Comparison of ENCODE assay signal across 11 mouse cellular contexts in the genomic region with DNA sequence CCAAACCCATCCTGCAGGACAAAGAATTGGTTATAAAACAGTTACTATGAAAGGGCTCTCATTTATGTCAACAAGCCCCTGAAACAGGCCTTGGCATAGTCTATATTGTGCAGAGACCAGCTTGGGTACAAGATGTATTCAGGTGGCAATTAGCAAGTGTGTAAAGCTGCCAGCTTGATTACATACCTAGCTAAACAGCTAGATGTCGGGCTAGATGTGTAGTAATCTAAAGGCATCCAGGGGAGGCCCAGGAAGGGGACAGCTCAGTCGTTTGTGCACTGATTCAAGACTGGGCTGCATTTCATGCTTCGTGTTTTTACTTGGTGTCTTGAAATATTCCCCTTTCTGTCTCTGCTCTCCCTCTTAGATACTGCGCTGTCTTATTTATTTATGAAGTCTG.
"Had no signal": no experiment of that assay in that cellular context is flagged by ENCODE, and none has a peak within 500 bp of the region (broad histone marks: within the 10 kb centered on the region; RNA-seq: fewer than 3 reads in every experiment).

No protein-coding gene starts in this region.

- H3K4me2 ChIP-seq: intestine, embryonic 15.5 days; limb, embryonic 12.5 days; neural tube, embryonic 13.5 days; stomach, embryonic 15.5 days had no signal

- H3K9me3 ChIP-seq: intestine, embryonic 15.5 days; limb, embryonic 12.5 days; neural tube, embryonic 13.5 days; stomach, embryonic 15.5 days had no signal

- ATAC-seq: intestine, embryonic 15.5 days had no signal

- H3K27me3 ChIP-seq: intestine, embryonic 15.5 days; limb, embryonic 12.5 days; stomach, embryonic 15.5 days had no signal

- H3K36me3 ChIP-seq: intestine, embryonic 15.5 days; limb, embryonic 12.5 days; neural tube, embryonic 13.5 days; stomach, embryonic 15.5 days had no signal

- H3K9ac ChIP-seq: intestine, embryonic 15.5 days; limb, embryonic 12.5 days; liver, embryonic 14.5 days; neural tube, embryonic 13.5 days; stomach, embryonic 15.5 days had no signal

- H3K27ac ChIP-seq: left cerebral cortex, adult 2 months; limb, embryonic 12.5 days; liver, embryonic 14.5 days; neural tube, embryonic 13.5 days had no signal

- DNase-seq: kidney, adult 8-10 months; kidney, postnatal 10 days; lung, adult 18-20 months; thymus, adult 2 months; thymus, postnatal 36 days had no signal

- H3K4me3 ChIP-seq: intestine, embryonic 15.5 days; left cerebral cortex, adult 2 months; limb, embryonic 12.5 days; neural tube, embryonic 13.5 days; stomach, embryonic 15.5 days had no signal
